Mouse (Mus musculus) testis, postnatal 14 days (tissue): ENCODE results near the gene Foxn1.

Experiments
- DNase-seq: peaks from one replicate; pipeline ENCODE4 v3.0.0; 2021; ENCODE audit warnings: low spot score

The Foxn1 gene

GRCm38 (mm10) chr11:78386508-78387043 is at the start of gene Foxn1:
Gene Foxn1 (minus strand): TSS chr11:78386558.
- DNase-seq: no peak

- peak; percentile 78 for DNase-seq
Observed at GRCm38 (mm10) chr11:78435776-78436349, 49.5 kb upstream of the Foxn1 start.

- no peak for DNase-seq
Observed at GRCm38 (mm10) chr11:78434052-78434451, 47.7 kb upstream of the Foxn1 start.

GRCm38 (mm10) chr11:78431176-78431575 is 44.8 kb upstream of the Foxn1 start:
- DNase-seq: no peak

GRCm38 (mm10) chr11:78430195-78430878 is 44.0 kb upstream of the Foxn1 start:
- DNase-seq: no peak

- DNase-seq: no peak
Observed at GRCm38 (mm10) chr11:78428309-78428708, 42.0 kb upstream of the Foxn1 start.

GRCm38 (mm10) chr11:78427655-78428054 is 41.3 kb upstream of the Foxn1 start:
- DNase-seq: no peak

GRCm38 (mm10) chr11:78425572-78425971 is 39.2 kb upstream of the Foxn1 start:
- no peak for DNase-seq

GRCm38 (mm10) chr11:78424352-78424751 is 38.0 kb upstream of the Foxn1 start:
- DNase-seq: no peak

GRCm38 (mm10) chr11:78422055-78422819 is 35.9 kb upstream of the Foxn1 start, which contains the start of gene Slc13a2:
Gene Slc13a2 (minus strand): TSS chr11:78422217.
- no peak for DNase-seq

- no peak for DNase-seq
Observed at GRCm38 (mm10) chr11:78421201-78422009, 35.0 kb upstream of the Foxn1 start.

GRCm38 (mm10) chr11:78420263-78420889 is 34.0 kb upstream of the Foxn1 start:
- no peak for DNase-seq

- DNase-seq: no peak
Observed at GRCm38 (mm10) chr11:78416854-78417253, 30.5 kb upstream of the Foxn1 start.

- DNase-seq: no peak
Observed at GRCm38 (mm10) chr11:78412861-78413260, 26.5 kb upstream of the Foxn1 start.

GRCm38 (mm10) chr11:78412324-78412850 is 26.0 kb upstream of the Foxn1 start:
- peak; percentile 79 for DNase-seq

GRCm38 (mm10) chr11:78411606-78412323 is 25.4 kb upstream of the Foxn1 start:
- no peak for DNase-seq

- DNase-seq: no peak
Observed at GRCm38 (mm10) chr11:78408256-78409240, 22.2 kb upstream of the Foxn1 start.

GRCm38 (mm10) chr11:78402062-78402461 is 15.7 kb upstream of the Foxn1 start:
- no peak for DNase-seq

- no peak for DNase-seq
Observed at GRCm38 (mm10) chr11:78401469-78401868, 15.1 kb upstream of the Foxn1 start.
